Mouse (Mus musculus) stomach, embryonic 15.5 days (tissue): ENCODE measurements around the gene Defb19. TPM values are rescaled to one million over a fixed set of nuclear protein-coding genes. Genes with fewer than 3 reads are reported as not detected.

Source experiments
- ATAC-seq: fragments of 200-750 bp; cut with Nextera tagmentation; 2 replicates; pipeline ENCODE4 v1.8.0; 2017; ENCODE audit warnings: low read depth, moderate number of reproducible peaks, moderate TSS enrichment; ENCODE audit not compliant: insufficient read depth, low FRiP score
- H3K27ac ChIP-seq: fragments of 300-500 bp; sonication (generic); 2 replicates; pipeline ENCODE4 v1.5.1; 2015; ENCODE audit warnings: mild to moderate bottlenecking, inconsistent platforms
- H3K27me3 ChIP-seq: fragments of 300-500 bp; sonication (generic); replicated peaks from 2 replicates; pipeline ENCODE4 v1.6.1; 2015; ENCODE audit warnings: inconsistent platforms
- H3K36me3 ChIP-seq: fragments of 300-500 bp; sonication (generic); 2 replicates; pipeline ENCODE4 v1.6.1; 2015; ENCODE audit warnings: inconsistent platforms
- H3K4me1 ChIP-seq: fragments of 300-500 bp; sonication (generic); 2 replicates; pipeline ENCODE4 v1.6.1; 2015; ENCODE audit warnings: inconsistent platforms
- H3K4me2 ChIP-seq: fragments of 300-500 bp; sonication (generic); 2 replicates; pipeline ENCODE4 v1.6.1; 2015; ENCODE audit warnings: mild to moderate bottlenecking, inconsistent platforms
- H3K4me3 ChIP-seq: fragments of 300-500 bp; sonication (generic); replicated peaks from 2 replicates; pipeline ENCODE4 v1.5.1; 2015; ENCODE audit warnings: inconsistent platforms
- H3K9ac ChIP-seq: fragments of 300-500 bp; sonication (generic); 2 replicates; pipeline ENCODE4 v1.6.1; 2015; ENCODE audit warnings: inconsistent platforms
- H3K9me3 ChIP-seq: fragments of 300-500 bp; sonication (generic); 2 replicates; pipeline ENCODE4 v1.6.1; 2016; ENCODE audit warnings: inconsistent platforms
- WGBS: fragments of 180-500 bp; shearing (Covaris S2); methylation state at CpG from one replicate; pipeline ENCODE4 v1.1.7; 2015; 5-methylcytosine and 5-hydroxymethylcytosine counted together
- polyA plus RNA-seq: library from polyadenylated mRNA; unstranded; fragments of >200 nt; fragmentation: Nextera tagmentation; extraction: Ambion mirVana; gene quantifications from 2 replicates; pipeline ENCODE4 v1.2.1, GENCODE M21; 2015

Gene Defb19
- polyA plus RNA-seq = not detected in 2 replicates

DNA sequence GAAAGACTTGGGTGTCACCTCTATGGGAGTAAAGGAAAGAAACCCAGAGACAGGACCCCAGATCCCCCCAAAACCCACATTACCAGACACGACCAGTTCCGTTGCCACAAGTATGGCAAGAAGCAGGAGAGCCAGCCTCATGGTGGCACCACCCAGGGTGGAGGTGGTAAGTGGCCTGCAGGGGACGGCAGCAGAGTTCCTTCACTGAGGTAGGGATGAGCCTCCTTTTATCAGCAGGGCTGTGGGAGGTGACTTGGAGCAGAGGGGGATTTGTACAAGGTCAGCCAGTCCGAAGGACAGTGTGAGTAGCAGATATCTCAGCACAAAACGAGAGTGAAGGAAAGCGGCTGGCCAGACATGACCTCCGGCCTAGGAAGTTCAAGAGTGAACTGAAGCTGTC, at the start of gene Defb19:
Gene Defb19, minus strand, starts transcription at position 206 of the 400 bp plus-strand sequence.
- H3K4me1 ChIP-seq = no peaks in the 10 kb centered on the region
- no peaks in the 10 kb centered on the region for H3K27me3 ChIP-seq
- H3K4me2 ChIP-seq = no peak within 1 kb of the TSS
- WGBS = 56% methylated on average over 7 of the region's 7 CpGs
- no peak for ATAC-seq
- H3K27ac ChIP-seq = no peak within 1 kb of the TSS
- H3K36me3 ChIP-seq = no peaks in the 10 kb centered on the region
- no peaks in the 10 kb centered on the region for H3K9me3 ChIP-seq
- H3K9ac ChIP-seq = no peak within 1 kb of the TSS
- H3K4me3 ChIP-seq = no peak within 1 kb of the TSS

- peaks cover 18% of the 10 kb centered on the region for H3K27me3 ChIP-seq
- no peaks in the 10 kb centered on the region for H3K9me3 ChIP-seq
- no peak for ATAC-seq
- no peak overlapping the region for H3K4me2 ChIP-seq
- WGBS = 81% methylated on average over 6 of the region's 6 CpGs
- no peak overlapping the region for H3K4me3 ChIP-seq
- H3K4me1 ChIP-seq = peaks cover 29% of the 10 kb centered on the region
- H3K9ac ChIP-seq = no peak overlapping the region
- no peak overlapping the region for H3K27ac ChIP-seq
- H3K36me3 ChIP-seq = no peaks in the 10 kb centered on the region
Observed at GRCm38 (mm10) chr2:152629904-152630303, 49.8 kb upstream of the Defb19 start.

- Histone ChIP-seq H3K4me3 (no peak overlapping the region), H3K36me3 (no peaks in the 10 kb centered on the region), H3K27ac (no peak overlapping the region), H3K9ac (no peak overlapping the region), H3K27me3 (peaks cover 18% of the 10 kb centered on the region), H3K4me1 (peaks cover 25% of the 10 kb centered on the region), H3K9me3 (no peaks in the 10 kb centered on the region), H3K4me2 (peak overlapping the region; percentile 63; the same call in 1 of the 2 replicates)
- 41% methylated on average over 3 of the region's 3 CpGs for WGBS
- no peak for ATAC-seq
Observed at GRCm38 (mm10) chr2:152629239-152629638, 49.1 kb upstream of the Defb19 start.

DNA sequence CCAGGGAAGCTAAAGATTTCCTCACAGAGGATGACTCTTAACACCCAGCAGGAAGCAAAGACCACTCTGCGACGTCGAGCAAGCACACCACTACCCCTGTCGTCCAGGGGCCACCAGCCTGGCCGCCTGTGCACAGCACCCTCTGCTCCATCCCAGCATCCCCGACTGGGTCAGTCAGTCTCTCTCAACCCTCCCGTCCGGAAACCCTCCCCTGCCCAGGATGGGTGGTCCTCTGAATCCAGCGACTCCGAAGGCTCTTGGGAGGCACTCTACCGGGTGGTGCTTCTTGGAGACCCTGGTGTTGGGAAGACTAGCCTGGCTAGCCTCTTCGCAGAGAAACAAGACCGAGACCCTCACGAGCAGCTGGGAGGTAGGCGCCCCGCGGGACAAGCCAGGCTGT, 48.0 kb upstream of the Defb19 start:
- Histone ChIP-seq H3K4me3 (peak overlapping the region; percentile 52), H3K9me3 (no peaks in the 10 kb centered on the region), H3K4me2 (peak overlapping the region; percentile 63), H3K27me3 (peaks cover 18% of the 10 kb centered on the region), H3K9ac (no peak overlapping the region), H3K36me3 (no peaks in the 10 kb centered on the region), H3K27ac (no peak overlapping the region), H3K4me1 (peaks cover 17% of the 10 kb centered on the region; the same call in 1 of the 2 replicates)
- ATAC-seq = no peak
- WGBS = 45% methylated on average over 17 of the region's 17 CpGs

GRCm38 (mm10) chr2:152626774-152627591, 46.9 kb upstream of the Defb19 start, which contains the start of gene Rem1:
Gene Rem1, plus strand, starts transcription at chr2:152626951.
- peaks cover 18% of the 10 kb centered on the region for H3K27me3 ChIP-seq
- H3K4me2 ChIP-seq = peak within 1 kb of the TSS; percentile 63
- peaks cover 12% of the 10 kb centered on the region; the same call in 1 of the 2 replicates for H3K4me1 ChIP-seq
- 1% methylated on average over 59 of the region's 59 CpGs for WGBS
- H3K27ac ChIP-seq = peak within 1 kb of the TSS; percentile 58
- H3K9ac ChIP-seq = peak within 1 kb of the TSS; percentile 33; the same call in 1 of the 2 replicates
- H3K36me3 ChIP-seq = no peaks in the 10 kb centered on the region
- H3K4me3 ChIP-seq = peak within 1 kb of the TSS; percentile 52
- peak; percentile 78 for ATAC-seq
- H3K9me3 ChIP-seq = no peaks in the 10 kb centered on the region

DNA sequence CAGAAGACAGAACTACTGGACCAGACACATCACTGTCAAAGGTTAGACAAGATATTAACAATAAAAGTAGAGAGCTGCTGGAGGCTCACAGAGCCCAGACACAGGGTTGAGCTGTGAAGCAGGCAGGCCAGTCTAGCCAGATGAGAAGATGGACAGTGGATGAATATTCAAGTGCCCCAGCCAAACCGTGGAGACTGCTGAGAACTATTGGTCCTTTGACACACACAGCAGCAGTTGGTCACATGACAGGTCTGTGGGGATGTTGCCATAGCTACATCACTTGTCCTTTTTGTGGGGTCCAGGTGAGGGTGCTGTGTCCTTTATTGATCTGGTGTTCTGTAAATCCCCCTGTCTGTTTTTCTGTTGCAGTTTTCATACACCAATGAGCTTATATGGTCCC, 45.1 kb upstream of the Defb19 start:
- Histone ChIP-seq H3K36me3 (no peaks in the 10 kb centered on the region), H3K27ac (no peak overlapping the region), H3K4me2 (no peak overlapping the region), H3K9ac (no peak overlapping the region), H3K27me3 (peaks cover 18% of the 10 kb centered on the region), H3K4me3 (no peak overlapping the region), H3K9me3 (no peaks in the 10 kb centered on the region), H3K4me1 (peaks cover 12% of the 10 kb centered on the region; the same call in 1 of the 2 replicates)
- 16% methylated on average over 1 of the region's 1 CpGs for WGBS
- ATAC-seq = no peak

GRCm38 (mm10) chr2:152624566-152624965, 44.5 kb upstream of the Defb19 start:
- Histone ChIP-seq H3K27ac (no peak overlapping the region), H3K9ac (no peak overlapping the region), H3K9me3 (no peaks in the 10 kb centered on the region), H3K4me2 (no peak overlapping the region), H3K4me1 (peaks cover 12% of the 10 kb centered on the region; the same call in 1 of the 2 replicates), H3K27me3 (peaks cover 18% of the 10 kb centered on the region), H3K4me3 (no peak overlapping the region), H3K36me3 (no peaks in the 10 kb centered on the region)
- WGBS = 90% methylated on average over 2 of the region's 2 CpGs
- ATAC-seq = no peak

DNA sequence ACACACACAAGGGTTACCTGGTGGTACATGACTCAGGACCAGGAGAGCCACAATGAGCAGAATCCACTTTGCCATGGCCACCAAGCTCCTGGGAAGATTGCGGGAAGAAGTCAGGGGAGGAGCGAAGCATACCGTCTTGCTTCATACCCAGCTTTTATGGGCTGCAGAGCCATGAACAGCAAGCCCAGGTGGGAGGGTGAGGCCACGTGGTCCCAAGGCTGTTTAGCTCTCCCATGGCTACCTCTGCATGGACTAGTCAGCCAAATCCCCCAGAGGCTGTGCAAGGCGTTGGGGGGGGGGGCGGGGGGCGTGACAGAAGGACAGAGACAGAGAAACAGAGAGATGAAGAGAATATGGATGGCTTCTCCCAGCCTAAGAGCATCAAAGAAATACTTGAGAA, 42.8 kb upstream of the Defb19 start, which contains the start of gene Defb25:
Gene Defb25, minus strand, starts transcription at position 101 of the 400 bp plus-strand sequence.
- no peak within 1 kb of the TSS for H3K4me2 ChIP-seq
- H3K27ac ChIP-seq = no peak within 1 kb of the TSS
- no peaks in the 10 kb centered on the region for H3K9me3 ChIP-seq
- peaks cover 14% of the 10 kb centered on the region for H3K27me3 ChIP-seq
- H3K4me1 ChIP-seq = peaks cover 9% of the 10 kb centered on the region; the same call in 1 of the 2 replicates
- no peak within 1 kb of the TSS for H3K9ac ChIP-seq
- 75% methylated on average over 7 of the region's 7 CpGs for WGBS
- no peak for ATAC-seq
- no peaks in the 10 kb centered on the region for H3K36me3 ChIP-seq
- no peak within 1 kb of the TSS for H3K4me3 ChIP-seq

GRCm38 (mm10) chr2:152622151-152622550, 42.0 kb upstream of the Defb19 start:
- 87% methylated on average over 13 of the region's 13 CpGs for WGBS
- H3K4me3 ChIP-seq = no peak overlapping the region

GRCm38 (mm10) chr2:152620367-152621134, 40.4 kb upstream of the Defb19 start:
- Histone ChIP-seq H3K27ac (no peak overlapping the region), H3K9me3 (no peaks in the 10 kb centered on the region), H3K4me2 (no peak overlapping the region), H3K4me3 (no peak overlapping the region), H3K9ac (no peak overlapping the region), H3K27me3 (no peaks in the 10 kb centered on the region; the same call in 1 of the 2 replicates), H3K36me3 (no peaks in the 10 kb centered on the region), H3K4me1 (no peaks in the 10 kb centered on the region)
- ATAC-seq = no peak
- 64% methylated on average over 9 of the region's 9 CpGs for WGBS

More at GRCm38 (mm10) chr2:152622151-152622550, 42.0 kb upstream of the Defb19 start:
- H3K4me1 ChIP-seq = peaks cover 9% of the 10 kb centered on the region; the same call in 1 of the 2 replicates
- H3K4me2 ChIP-seq = no peak overlapping the region
- H3K27me3 ChIP-seq = peaks cover 13% of the 10 kb centered on the region
- H3K27ac ChIP-seq = no peak overlapping the region
- ATAC-seq = no peak
- H3K9me3 ChIP-seq = no peaks in the 10 kb centered on the region
- no peaks in the 10 kb centered on the region for H3K36me3 ChIP-seq
- no peak overlapping the region for H3K9ac ChIP-seq

GRCm38 (mm10) chr2:152617374-152617773, 37.3 kb upstream of the Defb19 start:
- Histone ChIP-seq H3K9ac (no peak overlapping the region), H3K27ac (no peak overlapping the region), H3K9me3 (no peaks in the 10 kb centered on the region), H3K4me1 (no peaks in the 10 kb centered on the region), H3K36me3 (no peaks in the 10 kb centered on the region), H3K4me2 (no peak overlapping the region), H3K4me3 (no peak overlapping the region), H3K27me3 (no peaks in the 10 kb centered on the region)
- ATAC-seq = no peak
- WGBS = 62% methylated on average over 5 of the region's 5 CpGs

GRCm38 (mm10) chr2:152616470-152616869, 36.4 kb upstream of the Defb19 start:
- H3K4me2 ChIP-seq = no peak overlapping the region
- H3K36me3 ChIP-seq = no peaks in the 10 kb centered on the region
- WGBS = 71% methylated on average over 6 of the region's 6 CpGs

More at GRCm38 (mm10) chr2:152616470-152616869, 36.4 kb upstream of the Defb19 start:
- H3K9ac ChIP-seq = no peak overlapping the region
- no peak for ATAC-seq
- H3K4me1 ChIP-seq = no peaks in the 10 kb centered on the region
- no peak overlapping the region for H3K4me3 ChIP-seq
- no peak overlapping the region for H3K27ac ChIP-seq
- H3K27me3 ChIP-seq = no peaks in the 10 kb centered on the region
- no peaks in the 10 kb centered on the region for H3K9me3 ChIP-seq
